Mouse (Mus musculus) kidney, postnatal 14 days (tissue): Measurements from ENCODE around the gene Rnf121.

Experiments
- DNase-seq: peaks from one replicate; pipeline ENCODE4 v3.0.0; 2022; ENCODE audit warnings: mixed read lengths

The Rnf121 gene

DNA sequence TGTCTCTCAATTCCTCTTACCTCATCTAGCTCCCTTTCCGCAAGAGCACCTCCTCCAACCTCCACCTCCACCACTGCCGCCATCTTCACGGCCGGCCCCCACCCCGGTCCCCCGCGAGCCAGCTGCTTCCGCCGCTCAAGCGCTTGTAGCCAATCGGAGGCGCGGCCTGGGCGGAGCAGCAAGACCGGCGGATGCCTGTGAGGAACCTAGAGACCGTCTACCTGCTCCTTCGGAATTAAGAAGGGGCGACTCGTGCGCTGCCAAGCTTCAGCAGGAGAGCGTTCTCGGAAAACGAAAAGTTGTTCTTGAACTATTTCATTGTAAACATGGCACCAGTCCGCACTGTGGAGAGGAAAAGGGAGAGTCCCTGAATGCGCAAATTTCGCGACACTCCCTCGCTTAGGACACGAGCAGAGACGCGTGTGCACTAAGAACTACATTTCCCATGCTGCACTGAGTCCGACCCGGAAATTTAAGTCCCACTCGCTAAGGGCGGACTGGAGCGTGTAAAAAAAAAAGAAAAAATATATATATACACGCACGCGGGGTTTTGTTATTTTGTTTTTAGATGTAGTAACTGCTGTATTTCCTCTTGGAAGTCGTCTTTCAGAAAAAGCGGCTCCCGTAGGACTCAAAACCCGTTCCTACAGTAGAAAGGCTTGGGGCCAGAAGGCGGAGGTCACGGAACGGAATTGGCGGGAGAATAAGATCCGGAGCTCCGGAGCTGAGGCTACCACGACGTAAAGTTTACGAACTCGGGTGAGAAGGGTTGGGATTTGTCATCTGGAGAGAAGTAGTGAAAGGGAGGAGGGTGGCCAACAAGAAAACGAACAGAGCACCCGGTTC, at the start of gene Rnf121, which contains the start of the genes Xndc1 and Xntrpc:
Rnf121 (minus strand) TSS at position 424 of the 846 bp plus-strand sequence.
Xndc1 (plus strand) TSS at position 466 of the 846 bp plus-strand sequence.
Xntrpc (plus strand) TSS at position 668 of the 846 bp plus-strand sequence.
- DNase-seq: peak; percentile 94

DNA sequence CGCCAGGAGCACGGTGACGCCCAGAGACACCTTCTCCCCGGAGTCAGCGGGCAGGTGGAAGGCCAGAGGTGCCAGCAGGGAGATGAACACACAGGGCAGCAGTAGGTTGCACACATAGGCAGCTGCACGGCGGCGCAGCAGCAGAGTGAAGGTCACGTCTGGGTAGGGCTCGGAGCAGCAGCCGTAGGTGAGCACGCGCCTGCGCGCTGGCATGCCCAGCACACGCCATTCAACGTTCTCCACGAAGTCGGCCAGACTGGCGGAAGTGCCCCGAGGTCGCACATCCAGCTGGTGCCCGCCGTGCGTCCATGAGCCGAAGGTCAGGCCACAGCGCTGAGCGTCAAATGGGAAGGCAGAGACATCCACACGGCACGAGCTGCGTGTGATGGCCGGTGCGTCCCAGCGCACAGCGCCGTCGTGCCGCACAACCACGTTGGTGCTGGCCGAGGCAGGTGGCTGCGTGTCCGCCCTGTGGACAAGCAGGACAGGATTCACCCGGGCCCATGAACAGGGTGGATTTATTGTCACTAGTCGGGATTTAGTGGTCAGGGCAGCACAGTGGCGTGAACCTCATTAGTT, 48.0 kb upstream of the Rnf121 start:
- no peak for DNase-seq

DNA sequence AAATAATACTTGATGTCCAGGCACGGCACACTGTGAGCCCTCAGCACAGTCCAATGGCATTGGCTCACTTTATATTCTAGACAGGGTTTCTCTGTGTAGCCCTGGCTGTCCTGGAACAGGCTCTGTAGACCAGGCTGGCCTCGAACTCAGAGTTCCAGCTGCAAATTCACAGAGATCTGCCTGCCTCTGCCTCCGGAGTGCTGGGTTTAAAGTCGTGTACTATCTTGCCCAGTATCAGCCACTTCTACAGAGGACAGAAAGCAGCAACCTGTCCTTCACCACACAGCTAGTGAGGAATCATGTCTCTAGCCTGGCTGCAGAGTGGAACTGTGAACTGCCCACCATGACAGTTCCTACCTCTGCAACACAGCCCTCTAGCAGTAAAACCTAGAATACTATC, 44.5 kb upstream of the Rnf121 start:
- DNase-seq: no peak

DNA sequence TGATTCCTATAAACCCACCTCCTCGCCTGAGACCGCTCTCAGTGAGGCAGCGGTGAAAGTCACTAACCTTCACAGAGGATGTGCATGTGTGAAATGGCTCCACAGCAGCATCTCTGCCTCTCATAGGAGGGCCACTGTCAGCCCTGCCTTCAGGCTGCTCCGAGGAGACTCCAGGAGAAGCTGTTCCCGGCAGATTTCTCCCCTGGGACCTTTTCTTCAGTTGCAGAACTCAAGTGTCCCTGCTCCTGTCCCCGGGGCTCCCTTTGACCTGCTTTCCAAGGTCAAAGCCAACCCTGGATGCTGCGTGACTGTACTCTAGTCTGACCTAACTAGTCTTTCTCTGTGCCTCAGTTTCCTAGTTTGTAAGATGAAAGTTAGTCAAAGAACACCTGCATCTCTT, 43.9 kb upstream of the Rnf121 start, which contains the start of gene Art5:
Art5 (minus strand) TSS at position 319 of the 400 bp plus-strand sequence.
- no peak for DNase-seq

DNA sequence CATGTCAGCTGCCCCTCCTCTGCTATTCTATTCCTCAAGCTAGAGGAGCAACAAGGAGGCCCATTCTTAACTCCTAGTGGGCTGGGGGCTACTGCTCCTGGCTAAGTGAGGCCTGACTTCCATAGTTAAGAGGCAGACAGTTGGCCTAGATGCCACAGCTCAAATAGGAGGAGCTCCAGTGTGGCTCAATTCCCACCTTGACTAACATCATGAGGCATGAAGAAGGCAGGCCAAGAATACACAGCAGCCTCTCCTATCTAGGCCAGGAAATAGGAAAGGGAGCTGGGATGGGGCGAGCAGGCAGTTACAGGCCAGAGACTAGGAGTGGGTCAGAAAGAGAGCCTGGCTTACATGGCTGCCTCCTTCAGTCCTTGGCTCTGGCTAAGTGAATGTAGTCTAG, 42.9 kb upstream of the Rnf121 start:
- DNase-seq: no peak

DNA sequence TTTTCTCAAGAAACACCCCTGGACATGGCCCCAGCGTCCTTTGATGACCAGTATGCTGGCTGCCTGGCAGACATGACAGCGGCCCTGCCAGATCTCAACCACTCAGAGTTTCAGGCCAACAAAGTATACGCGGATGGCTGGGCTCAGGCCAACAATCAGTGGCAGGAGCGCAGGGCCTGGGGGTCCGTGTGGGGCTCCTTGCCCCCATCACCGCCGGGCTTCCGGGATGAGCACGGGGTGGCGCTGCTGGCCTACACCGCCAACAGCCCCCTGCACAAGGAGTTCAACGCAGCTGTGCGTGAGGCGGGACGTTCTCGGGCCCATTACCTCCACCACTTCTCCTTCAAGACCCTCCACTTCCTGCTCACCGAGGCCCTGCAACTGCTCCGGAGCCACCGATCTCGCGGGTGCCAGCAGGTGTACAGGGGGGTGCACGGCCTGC, 41.5 kb upstream of the Rnf121 start:
- no peak for DNase-seq

DNA sequence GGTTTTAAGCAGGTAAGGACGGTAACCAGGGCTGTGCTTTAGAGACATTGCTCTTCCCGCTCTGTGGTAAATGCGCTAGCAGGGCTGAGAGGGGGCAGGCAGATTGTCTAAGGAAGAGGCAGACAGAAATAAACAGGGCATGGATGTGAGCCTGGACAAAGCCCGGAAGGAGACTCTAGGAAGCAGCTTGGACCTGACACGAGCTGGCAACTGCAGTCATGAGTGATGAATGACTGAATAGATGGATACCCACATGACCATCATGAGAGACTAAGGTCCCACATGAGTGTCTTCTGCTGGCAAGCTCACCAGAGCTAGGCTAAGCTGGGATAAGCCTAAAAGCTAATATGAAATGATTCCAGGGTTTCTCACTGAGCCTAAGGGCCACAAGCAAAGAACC, 38.9 kb upstream of the Rnf121 start:
- DNase-seq: no peak

DNA sequence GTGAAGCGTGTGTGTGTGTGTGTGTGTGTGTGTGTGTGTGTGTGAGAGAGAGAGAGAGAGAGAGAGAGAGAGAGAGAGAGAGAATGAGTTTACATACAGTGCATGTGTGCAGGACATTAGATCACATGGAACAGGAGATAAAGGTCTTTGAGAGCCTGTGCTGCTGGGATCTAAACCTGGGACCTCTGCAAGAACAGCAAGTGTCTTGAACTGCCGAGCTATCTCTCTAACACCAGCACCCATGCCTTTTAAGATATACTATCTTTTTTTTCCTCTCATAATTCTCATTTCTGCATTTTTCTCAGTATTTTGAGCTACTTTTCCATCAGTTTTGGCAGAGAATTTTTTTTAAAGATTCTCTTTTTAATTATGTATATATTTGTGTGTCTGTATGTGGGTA, 38.3 kb upstream of the Rnf121 start:
- DNase-seq: no peak

DNA sequence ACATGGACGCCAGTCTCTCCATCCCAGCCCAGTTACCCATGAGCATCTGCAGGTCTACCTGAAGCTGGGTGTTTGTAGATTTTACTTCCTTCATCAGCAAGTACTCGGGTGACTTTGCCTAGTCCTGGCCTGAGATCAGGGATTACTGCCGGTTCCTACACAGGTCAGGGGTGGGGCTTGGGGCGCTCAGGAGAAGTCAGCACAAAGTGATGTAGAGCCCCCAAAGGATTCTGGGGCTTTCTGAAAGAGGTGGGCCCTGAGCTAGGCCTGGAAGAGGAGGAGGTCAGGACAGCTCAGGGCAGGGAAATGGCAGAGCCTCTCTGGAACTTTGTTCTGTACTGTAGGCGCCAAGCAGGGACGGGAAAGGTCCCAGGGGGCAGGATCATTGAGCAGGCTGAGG, 37.4 kb upstream of the Rnf121 start:
- no peak for DNase-seq

DNA sequence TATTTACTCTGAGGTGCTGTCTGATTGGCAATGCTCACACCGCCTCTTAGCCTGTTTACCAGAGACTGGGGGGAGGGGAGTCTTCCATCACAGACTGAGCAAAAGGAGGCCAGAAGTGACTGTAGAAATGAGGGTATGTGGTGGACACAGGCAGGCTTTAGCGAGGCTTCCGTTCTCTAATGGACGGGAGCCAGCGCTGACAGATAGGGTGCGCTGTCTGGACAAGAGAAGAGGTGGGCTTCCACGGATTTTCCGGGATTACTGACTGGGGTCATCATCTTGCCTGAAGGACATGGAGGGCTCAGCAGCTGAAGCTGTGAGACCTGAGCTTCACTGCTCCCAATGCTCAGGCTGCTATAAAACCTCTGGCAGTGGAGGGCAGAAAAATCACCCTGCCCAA, 37.0 kb upstream of the Rnf121 start:
- no peak for DNase-seq

DNA sequence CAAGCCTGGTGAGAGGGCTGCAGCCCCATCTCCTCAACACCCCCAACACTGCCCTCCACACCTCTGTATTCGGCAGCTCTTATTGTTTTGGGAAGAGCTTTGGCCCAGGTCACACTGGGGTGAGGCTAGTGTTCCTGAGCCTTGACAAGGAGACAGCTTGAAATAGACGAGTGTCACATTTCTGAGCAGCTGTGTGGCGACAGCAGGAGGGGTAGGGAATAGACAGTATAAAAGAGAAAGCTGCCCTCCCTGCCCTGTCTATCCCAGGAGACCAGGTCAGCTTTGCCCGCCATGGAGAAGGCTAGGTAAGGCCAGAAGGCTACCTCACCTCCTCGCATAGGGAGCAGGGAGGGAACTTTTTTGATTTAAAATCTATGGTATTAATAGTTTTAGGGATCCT, 36.2 kb upstream of the Rnf121 start, which contains the start of gene Art1:
Art1 (plus strand) TSS at position 257 of the 400 bp plus-strand sequence.
- no peak for DNase-seq

DNA sequence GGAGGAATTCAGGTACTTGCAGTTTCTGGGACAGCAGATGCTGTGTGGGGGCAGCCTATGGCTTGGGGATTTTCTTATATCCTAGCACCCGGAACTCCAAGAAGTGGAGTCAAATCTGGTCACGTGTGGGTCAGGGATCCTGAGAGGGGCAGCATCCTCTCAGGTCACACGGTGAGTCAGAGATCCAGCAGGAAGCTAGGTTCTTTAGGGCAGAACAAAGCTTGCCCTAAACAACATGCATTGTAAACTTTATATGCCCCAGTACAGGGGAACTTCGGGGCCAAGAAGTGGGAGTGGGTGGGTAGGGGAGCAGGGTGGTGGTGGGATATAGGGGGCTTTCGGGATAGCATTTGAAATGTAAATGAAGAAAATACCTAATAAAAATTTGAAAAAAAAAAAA, 35.6 kb upstream of the Rnf121 start:
- no peak for DNase-seq

DNA sequence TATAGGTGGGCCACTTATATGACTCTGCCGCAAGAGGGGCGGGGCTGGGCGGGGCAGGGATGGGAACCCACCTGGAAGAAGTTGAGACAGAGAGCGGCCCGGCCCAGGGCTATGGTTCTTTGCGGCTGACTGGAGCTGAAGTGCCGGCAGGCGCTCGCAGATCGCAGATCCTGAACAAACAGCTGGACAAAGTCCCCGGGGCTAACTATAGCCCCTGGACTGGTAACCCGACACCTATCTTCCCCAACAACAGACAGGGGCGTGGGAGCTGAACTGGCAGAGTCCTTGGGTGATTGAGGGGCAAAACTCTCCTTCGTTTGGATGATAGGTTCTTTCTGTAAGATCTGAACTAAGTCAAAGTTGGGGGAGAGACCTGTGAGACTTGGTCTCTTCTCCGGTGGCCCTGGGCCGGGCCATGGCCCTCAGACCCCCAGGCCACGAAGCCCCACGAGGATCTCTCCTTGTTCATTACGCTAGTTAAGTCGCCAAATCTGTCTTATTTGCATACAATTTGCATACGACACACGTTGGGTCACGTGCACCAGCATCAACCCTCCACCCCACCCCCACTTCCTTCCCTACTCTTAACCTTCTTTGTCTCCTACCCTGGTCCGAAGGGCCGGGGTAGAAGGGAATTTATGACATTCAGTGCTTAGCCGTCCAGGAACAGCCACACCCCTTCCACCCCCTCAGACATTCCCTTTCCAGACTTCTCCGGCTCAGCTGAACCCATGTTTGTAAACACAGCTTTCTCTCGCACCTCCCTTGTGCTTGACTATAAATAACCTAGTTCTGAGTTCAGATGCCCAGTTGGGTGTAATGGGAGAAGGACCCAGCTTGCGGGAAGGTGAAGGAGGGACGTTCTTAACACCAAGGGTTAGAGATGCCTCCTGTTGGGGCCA, 34.7 kb upstream of the Rnf121 start:
- DNase-seq: peak; percentile 41

DNA sequence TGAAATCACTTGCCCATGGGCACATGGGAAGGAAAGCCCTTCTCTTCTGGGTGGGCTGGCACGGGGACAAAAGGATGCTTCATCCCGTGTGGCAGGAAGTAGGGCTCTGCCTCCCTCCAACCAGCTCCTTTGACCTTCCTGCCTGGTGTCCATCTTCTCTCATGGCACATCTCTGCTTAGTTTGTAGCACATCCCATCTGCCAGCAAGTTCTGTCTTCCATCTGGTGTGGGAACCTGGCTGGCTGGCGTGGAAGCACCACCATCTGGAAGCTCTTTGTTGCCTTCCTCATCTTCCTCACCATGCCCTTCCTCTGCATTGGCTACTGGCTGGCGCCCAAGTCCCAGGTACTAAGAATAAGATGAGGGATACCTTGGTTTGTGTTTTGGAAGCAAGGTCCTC, 22.1 kb upstream of the Rnf121 start:
- DNase-seq: no peak

DNA sequence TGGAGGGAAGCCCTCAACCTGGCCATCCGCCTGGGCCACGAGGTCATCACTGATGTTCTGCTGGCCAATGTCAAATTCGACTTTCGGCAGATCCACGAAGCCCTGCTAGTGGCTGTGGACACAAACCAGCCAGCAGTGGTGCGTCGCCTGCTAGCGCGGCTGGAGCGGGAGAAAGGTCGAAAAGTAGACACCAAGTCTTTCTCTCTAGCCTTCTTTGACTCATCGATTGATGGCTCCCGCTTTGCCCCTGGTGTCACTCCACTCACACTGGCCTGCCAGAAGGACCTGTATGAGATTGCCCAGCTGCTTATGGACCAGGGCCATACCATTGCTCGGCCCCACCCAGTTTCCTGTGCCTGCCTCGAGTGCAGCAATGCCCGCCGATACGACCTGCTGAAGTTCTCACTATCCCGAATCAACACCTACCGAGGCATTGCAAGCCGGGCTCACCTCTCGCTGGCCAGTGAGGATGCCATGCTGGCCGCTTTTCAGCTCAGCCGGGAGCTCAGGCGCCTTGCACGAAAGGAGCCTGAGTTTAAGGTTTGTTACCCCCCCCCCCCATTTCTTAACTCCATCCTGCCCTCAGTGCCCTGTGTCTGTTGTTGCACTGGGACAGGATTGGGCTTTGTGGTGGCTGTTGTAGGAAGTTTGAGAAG, 18.9 kb upstream of the Rnf121 start:
- DNase-seq: no peak

DNA sequence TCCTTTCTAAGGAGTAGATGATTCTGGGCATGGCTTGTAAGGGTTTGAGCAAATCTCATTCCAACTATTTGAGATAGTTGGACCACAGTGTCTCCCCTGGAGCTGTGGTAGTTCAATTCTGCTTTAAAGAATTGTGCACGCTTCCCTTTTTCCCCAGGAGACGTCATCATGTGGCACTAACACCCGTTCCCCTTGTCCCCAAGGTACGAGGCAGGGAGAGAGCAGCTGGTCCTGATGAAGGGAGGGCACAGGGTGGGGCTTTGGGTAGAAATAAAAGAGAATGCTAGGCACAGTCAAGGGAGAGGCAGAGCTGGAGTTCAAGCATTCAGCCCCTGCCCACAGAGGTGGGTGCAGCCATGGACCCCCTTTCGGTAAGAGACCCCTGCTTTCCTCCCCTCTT, 17.5 kb upstream of the Rnf121 start, which contains the start of gene Trpc2:
Trpc2 (plus strand) TSS at position 301 of the 400 bp plus-strand sequence.
- no peak for DNase-seq

DNA sequence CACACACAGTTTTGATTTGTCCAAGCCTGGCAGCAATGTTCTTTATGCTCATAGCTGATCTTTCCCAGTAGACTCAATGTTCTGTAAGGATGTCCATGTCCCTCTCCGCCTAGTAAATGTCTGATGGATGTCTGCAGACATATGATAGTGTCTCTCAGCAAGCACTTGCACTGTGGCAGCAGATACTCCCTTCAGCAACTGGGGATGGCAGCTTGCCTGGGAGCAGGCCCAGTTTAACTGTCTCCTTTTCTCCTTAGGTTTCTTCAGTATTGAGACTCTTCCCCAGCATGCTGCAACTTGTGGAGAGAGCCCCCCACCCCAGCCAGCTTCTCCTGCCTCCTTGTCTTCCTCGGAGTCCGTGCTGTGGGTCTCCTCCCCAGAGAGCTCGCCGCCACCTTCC, 16.5 kb upstream of the Rnf121 start:
- no peak for DNase-seq

DNA sequence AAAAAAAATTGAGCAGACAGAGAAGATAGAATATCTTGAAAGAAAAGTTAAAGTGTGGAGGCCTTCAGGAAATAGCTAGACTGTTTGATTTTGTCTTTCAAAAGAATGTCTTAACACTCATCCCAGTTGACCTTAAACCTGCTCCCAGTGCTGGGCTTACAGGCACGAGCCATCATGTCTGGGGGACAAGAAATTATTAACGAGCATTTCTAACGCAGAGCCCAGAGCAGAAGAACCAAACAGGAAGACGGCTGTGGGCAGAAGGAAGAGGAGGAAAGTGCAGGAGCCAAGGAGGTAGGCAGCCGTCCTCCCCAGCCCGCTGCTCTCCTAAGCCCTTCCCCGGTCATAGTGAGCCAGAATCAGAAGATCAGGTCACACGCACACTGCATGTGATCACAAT, 15.0 kb upstream of the Rnf121 start:
- DNase-seq: no peak

DNA sequence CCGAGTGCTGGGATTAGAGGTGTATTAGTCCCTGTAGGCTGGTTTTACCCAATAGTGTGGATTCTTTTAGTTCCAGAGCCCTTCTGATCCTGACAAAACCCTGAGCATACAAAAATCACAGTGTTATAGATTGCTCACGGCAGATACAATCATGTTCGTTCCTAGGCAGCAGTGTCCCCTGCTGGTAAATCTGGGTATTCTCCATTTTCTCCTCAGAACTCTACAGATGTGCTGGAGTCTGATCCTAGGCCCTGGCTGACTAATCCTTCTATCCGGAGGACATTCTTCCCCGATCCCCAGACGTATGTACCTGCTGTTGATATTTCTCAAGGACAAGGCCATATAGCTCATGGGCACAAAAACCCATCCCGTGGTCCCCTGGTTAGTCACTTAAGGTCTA, 13.2 kb upstream of the Rnf121 start:
- peak; percentile 41 for DNase-seq

DNA sequence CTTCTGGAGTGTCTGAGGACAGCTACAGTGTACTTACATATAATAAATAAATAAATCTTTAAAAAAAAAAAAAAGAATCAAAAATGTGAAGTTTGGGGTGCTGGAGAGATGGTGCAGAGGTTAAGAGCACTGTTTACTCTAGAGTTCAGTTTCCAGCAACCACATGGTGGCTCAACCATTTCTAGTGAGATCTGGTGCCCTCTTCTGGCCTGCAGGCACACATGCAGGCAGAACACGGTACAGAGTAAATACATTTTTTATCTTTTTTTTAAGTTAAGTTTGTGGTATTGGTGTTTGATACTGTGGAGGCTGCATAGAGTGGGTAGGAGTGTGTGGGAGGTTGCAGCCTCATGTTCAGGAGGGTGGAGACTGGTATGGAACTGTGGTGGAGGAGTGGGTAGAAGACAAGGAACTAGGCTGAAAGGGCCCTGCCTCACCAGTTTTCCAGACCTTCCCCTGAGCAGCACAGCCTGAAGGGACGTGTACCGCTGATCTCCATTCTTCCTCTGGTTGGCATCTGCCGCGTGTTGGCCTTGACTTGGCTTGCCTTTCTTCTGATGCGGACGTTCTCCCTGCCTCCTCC, 11.5 kb upstream of the Rnf121 start:
- DNase-seq: no peak

DNA sequence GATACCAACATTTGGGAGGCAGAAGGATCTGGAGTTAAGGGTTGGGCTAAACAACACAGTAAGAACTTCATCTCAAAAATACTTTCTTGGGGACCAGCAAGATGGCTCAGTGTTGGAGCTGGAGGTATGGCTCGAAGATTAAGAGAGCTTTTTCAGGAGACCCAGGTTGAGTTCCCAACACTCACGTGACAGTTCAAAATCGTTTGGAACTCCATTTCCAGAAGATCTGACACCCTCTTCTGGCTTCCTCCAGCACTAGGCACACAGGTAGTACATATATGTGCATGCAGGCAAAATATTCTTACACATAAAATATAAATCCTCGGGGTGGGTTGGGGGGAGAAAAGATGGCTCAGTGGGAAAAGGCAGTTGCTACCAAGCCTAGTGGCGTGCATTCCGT, 1.1 kb upstream of the Rnf121 start:
- no peak for DNase-seq

DNA sequence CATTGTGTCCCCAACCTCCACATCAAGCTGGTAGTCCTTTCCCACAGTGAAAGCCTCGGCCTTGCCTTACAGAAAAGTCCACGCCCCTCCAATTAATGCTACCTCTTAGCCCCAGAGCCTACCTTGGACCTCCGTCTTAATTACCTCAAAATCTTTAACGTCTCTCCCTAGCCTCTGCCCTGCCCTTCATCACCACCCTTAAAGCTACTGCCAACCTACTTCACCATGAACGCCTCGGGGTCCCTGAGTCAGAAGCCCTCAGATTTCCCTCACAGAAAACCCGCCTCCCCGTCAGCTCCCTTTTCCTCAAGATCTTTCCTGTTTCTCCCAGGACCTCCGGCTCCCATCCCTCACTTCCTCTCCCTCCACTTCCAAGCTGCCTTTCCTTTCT, 619 bp downstream of the Rnf121 start:
- no peak for DNase-seq
